Mouse (Mus musculus): Measurements from ENCODE around the gene Teddm1b. TPM values are rescaled to one million over a fixed set of nuclear protein-coding genes. Genes with fewer than 3 reads are reported as not detected.
"Not testable (repeated sequence)": the region's sequence is repeated elsewhere in the genome, so short reads cannot be mapped to it uniquely, and the experiment has no call there.

Teddm1b gene
- polyA plus RNA-seq, 1 experiment from 2014 or later = 0.40 TPM

DNA sequence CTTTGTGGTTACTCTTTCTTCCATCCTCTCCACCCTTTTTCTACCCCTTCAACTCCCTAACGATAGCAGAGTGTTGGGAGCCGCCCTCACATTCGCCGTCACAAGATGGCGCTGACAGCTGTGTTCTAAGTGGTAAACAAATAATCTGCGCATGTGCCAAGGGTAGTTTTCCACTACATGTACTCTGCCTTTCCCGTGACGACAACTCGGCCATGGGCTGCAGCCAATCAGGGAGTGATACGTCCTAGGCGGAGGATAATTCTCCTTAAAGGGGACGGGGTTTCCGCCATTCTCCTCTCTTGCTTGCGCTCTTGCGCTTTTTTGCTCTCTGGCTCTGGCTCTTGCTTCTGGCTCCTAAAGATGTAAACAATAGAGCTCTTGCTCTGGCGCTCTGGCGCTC is 6.2 kb downstream of the Teddm1b start:
- H3K4me3 ChIP-seq (ENCODE audit: low read depth, low read length); H3K36me3 ChIP-seq (ENCODE audit: control insufficient read depth, insufficient read depth, low read length); H3K4me2 ChIP-seq (ENCODE audit: low read depth, low read length, severe bottlenecking); H3K4me1 ChIP-seq (replicated peaks; ENCODE audit: control insufficient read depth, insufficient read depth, low read length); H3K27me3 ChIP-seq (ENCODE audit: control insufficient read depth, insufficient read depth, low read length); ATAC-seq (replicated peaks; ENCODE audit: low FRiP score); H3K9me3 ChIP-seq (ENCODE audit: control insufficient read depth, low read length); H3K27ac ChIP-seq (ENCODE audit: low read depth, low read length); H3K9ac ChIP-seq (ENCODE audit: low read length); DNase-seq (ENCODE audit: low spot score): not testable (repeated sequence)
- WGBS = 95% methylated on average over 17 of the region's 17 CpGs

DNA sequence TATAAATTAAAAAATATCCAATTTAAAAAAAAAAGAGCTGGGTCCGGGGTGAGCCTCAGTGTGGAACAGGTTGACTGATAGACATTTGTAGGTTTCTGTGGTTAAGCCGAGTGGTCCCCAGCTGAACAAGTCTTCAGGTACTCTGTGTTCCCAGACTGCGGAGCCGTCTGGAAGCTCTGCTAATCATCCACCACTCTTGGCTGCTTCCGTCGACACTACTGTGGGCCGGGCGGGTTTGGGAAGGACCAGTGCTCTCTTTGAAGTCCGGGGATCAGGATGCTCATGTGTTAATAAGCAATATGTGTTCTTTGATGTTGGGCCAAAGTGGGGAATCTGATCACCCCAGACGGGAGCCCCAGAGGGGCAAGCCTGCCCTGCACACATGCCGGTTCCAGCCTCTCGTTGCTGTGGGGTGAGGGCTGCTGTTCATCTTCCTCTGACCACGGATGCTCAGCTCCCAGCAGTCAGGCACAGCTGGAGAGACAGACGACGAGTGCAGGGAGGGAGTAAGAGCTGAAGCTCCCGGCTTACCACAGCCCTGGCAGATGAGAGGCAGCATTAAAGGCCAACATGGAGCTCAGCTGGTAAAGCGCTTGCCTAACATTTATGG is 12.0 kb downstream of the Teddm1b start:
- DNase-seq (ENCODE audit: low spot score) (no peak), ATAC-seq (replicated peaks; ENCODE audit: low FRiP score) (no peak)
- Histone ChIP-seq H3K27me3 (ENCODE audit: control insufficient read depth, insufficient read depth, low read length) (no peaks in the 10 kb centered on the region), H3K36me3 (ENCODE audit: control insufficient read depth, insufficient read depth, low read length) (no peaks in the 10 kb centered on the region), H3K4me2 (ENCODE audit: low read depth, low read length, severe bottlenecking) (no peak overlapping the region), H3K9me3 (ENCODE audit: control insufficient read depth, low read length) (no peaks in the 10 kb centered on the region), H3K4me3 (ENCODE audit: low read depth, low read length) (no peak overlapping the region), H3K9ac (ENCODE audit: low read length) (no peak overlapping the region), H3K4me1 (replicated peaks; ENCODE audit: control insufficient read depth, insufficient read depth, low read length) (no peaks in the 10 kb centered on the region), H3K27ac (ENCODE audit: low read depth, low read length) (no peak overlapping the region)
- 52% methylated on average over 17 of the region's 17 CpGs for WGBS

DNA sequence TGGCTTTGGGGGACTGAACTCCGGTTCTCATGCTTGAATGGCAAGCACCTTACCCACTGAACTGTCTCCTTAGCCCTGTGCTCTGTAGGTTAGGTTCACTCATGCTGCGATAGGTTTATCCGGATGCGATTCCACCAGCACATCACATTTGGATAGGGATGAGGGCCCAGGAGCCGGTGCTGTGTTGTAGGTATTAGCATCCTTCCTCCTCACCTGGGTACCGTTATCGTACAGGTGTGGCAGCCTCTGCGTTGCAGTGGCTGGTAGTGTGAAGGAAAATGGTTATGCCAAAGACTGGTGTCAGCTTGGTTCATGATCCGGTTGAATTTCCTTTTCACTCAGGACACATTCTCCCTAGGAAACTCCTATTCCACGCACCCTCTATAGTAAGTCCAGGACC is 16.0 kb downstream of the Teddm1b start:
- no peak overlapping the region for H3K4me2 ChIP-seq (ENCODE audit: low read depth, low read length, severe bottlenecking)
- no peaks in the 10 kb centered on the region for H3K27me3 ChIP-seq (ENCODE audit: control insufficient read depth, insufficient read depth, low read length)
- DNase-seq (ENCODE audit: low spot score) (no peak), ATAC-seq (replicated peaks; ENCODE audit: low FRiP score) (no peak)
- WGBS = 94% methylated on average over 10 of the region's 10 CpGs
- no peak overlapping the region for H3K4me3 ChIP-seq (ENCODE audit: low read depth, low read length)
- no peaks in the 10 kb centered on the region for H3K9me3 ChIP-seq (ENCODE audit: control insufficient read depth, low read length)
- no peak overlapping the region for H3K27ac ChIP-seq (ENCODE audit: low read depth, low read length)
- no peak overlapping the region for H3K9ac ChIP-seq (ENCODE audit: low read length)
- no peaks in the 10 kb centered on the region for H3K4me1 ChIP-seq (replicated peaks; ENCODE audit: control insufficient read depth, insufficient read depth, low read length)
- no peaks in the 10 kb centered on the region for H3K36me3 ChIP-seq (ENCODE audit: control insufficient read depth, insufficient read depth, low read length)

DNA sequence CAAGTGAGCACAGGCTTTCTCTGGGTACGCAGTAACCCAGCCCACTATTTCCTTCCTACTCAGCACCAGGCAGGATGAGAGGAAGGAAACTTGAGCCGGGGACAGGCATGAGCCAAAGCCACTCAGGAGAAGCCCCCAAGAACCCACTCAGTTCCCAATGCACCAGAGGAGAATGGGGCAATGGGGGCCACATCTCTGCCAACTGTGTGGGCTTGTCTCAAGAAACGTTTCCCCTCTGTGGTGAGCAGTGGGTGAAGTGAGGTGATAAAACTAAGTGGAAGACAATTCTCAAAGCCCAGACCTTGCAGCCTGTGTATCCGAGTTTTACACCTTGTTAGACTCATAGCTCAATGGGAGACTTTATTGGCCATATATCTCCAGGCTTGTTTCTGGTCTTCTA is 17.3 kb downstream of the Teddm1b start, which contains the start of gene Teddm1a:
Teddm1a (plus strand) TSS at position 301 of the 400 bp plus-strand sequence.
- Histone ChIP-seq H3K4me3 (ENCODE audit: low read depth, low read length) (no peak within 1 kb of the TSS), H3K27me3 (ENCODE audit: control insufficient read depth, insufficient read depth, low read length) (no peaks in the 10 kb centered on the region), H3K9ac (ENCODE audit: low read length) (no peak within 1 kb of the TSS), H3K9me3 (ENCODE audit: control insufficient read depth, low read length) (no peaks in the 10 kb centered on the region), H3K4me1 (replicated peaks; ENCODE audit: control insufficient read depth, insufficient read depth, low read length) (no peaks in the 10 kb centered on the region), H3K27ac (ENCODE audit: low read depth, low read length) (no peak within 1 kb of the TSS), H3K36me3 (ENCODE audit: control insufficient read depth, insufficient read depth, low read length) (no peaks in the 10 kb centered on the region), H3K4me2 (ENCODE audit: low read depth, low read length, severe bottlenecking) (no peak within 1 kb of the TSS)
- DNase-seq (ENCODE audit: low spot score) = no peak
- 79% methylated on average over 4 of the region's 4 CpGs for WGBS
- ATAC-seq (replicated peaks; ENCODE audit: low FRiP score) = no peak

DNA sequence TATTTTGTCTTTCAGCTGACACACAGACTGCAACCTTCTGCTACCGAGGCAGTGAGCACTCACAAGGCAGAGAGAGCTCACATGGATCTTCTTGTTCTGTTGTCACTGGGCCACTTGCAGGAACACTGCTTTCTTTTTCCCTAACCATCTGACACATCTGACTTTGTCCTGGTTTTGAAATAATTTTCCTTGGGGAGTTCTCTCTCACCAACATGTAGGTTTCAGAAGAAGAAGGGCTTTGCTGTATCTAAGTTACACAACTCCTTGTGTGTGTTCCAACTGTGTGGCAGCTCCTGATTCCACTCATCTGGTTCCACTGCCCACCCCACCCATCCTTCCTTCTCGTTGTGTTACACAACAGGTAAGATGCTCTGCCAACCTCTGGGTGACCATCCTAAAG is 19.6 kb downstream of the Teddm1b start:
- Histone ChIP-seq H3K4me1 (replicated peaks; ENCODE audit: control insufficient read depth, insufficient read depth, low read length) (no peaks in the 10 kb centered on the region), H3K4me2 (ENCODE audit: low read depth, low read length, severe bottlenecking) (no peak overlapping the region), H3K27me3 (ENCODE audit: control insufficient read depth, insufficient read depth, low read length) (no peaks in the 10 kb centered on the region), H3K9ac (ENCODE audit: low read length) (no peak overlapping the region), H3K4me3 (ENCODE audit: low read depth, low read length) (no peak overlapping the region), H3K36me3 (ENCODE audit: control insufficient read depth, insufficient read depth, low read length) (no peaks in the 10 kb centered on the region), H3K9me3 (ENCODE audit: control insufficient read depth, low read length) (no peaks in the 10 kb centered on the region), H3K27ac (ENCODE audit: low read depth, low read length) (no peak overlapping the region)
- DNase-seq (ENCODE audit: low spot score) = no peak
- ATAC-seq (replicated peaks; ENCODE audit: low FRiP score) = no peak
- WGBS = 65% methylated on average over 2 of the region's 2 CpGs

DNA sequence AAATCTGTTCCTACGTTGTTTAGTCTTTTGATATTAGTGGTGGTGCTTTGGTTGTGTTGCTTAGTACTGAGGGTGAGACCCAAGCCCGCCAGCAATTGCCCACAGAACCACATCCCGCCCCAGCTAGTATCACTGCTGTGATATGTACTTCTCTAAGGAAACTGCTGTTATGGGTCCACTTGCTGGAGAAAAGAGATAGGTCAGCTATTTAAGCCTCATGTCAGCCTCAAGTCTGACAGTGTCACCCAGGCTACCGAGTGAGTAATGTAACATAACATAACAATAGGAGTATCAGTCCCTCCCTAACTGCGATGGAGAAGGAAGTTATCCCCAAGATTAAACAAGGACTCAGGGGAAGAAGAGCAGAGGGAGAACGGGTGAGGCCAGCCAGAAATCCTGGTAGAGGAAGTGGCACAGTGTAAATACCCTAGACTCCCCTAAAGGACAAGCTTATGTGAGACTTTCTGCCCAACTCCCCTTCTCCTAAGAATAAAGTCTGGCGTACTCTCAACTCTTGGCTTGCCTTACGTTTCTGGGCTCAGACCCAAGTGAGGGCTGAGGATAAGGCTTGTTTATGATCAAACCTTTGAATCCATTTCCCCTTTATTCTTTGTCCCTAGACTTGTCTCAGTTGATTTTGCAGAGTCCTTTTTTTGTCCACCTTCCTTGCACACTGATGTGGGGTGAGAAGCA is 20.2 kb downstream of the Teddm1b start:
- H3K9ac ChIP-seq (ENCODE audit: low read length) = no peak overlapping the region
- H3K9me3 ChIP-seq (ENCODE audit: control insufficient read depth, low read length) = no peaks in the 10 kb centered on the region
- H3K36me3 ChIP-seq (ENCODE audit: control insufficient read depth, insufficient read depth, low read length) = no peaks in the 10 kb centered on the region
- H3K4me2 ChIP-seq (ENCODE audit: low read depth, low read length, severe bottlenecking) = no peak overlapping the region
- ATAC-seq (replicated peaks; ENCODE audit: low FRiP score) (no peak), DNase-seq (ENCODE audit: low spot score) (no peak)
- whole genome bisulfite sequencing = 71% methylated on average over 8 of the region's 8 CpGs
- H3K4me1 ChIP-seq (replicated peaks; ENCODE audit: control insufficient read depth, insufficient read depth, low read length) = no peaks in the 10 kb centered on the region
- H3K4me3 ChIP-seq (ENCODE audit: low read depth, low read length) = no peak overlapping the region
- no peaks in the 10 kb centered on the region for H3K27me3 ChIP-seq (ENCODE audit: control insufficient read depth, insufficient read depth, low read length)
- no peak overlapping the region for H3K27ac ChIP-seq (ENCODE audit: low read depth, low read length)

DNA sequence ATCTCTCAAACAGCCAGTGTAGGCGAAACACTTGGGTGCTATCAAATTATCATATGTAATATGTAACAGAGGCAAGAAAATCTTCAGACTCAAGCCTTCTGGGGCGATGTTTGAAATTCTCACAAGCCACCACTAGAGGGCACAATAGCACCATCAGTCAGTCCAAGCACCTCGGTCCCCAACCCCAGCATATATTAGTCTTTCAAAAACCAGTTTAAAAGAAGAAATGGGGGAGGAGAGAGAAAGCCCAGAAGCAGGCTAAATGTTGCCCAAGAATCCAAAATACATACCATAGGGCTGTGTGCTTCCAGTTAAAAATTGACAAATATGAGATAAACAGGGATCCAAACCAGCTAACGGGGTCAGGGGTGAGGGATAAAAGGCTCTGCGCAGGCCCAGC is 20.8 kb downstream of the Teddm1b start:
- Histone ChIP-seq H3K9me3 (ENCODE audit: control insufficient read depth, low read length) (no peaks in the 10 kb centered on the region), H3K9ac (ENCODE audit: low read length) (no peak overlapping the region), H3K4me2 (ENCODE audit: low read depth, low read length, severe bottlenecking) (no peak overlapping the region), H3K4me3 (ENCODE audit: low read depth, low read length) (no peak overlapping the region), H3K27ac (ENCODE audit: low read depth, low read length) (no peak overlapping the region), H3K27me3 (ENCODE audit: control insufficient read depth, insufficient read depth, low read length) (no peaks in the 10 kb centered on the region), H3K4me1 (replicated peaks; ENCODE audit: control insufficient read depth, insufficient read depth, low read length) (no peaks in the 10 kb centered on the region), H3K36me3 (ENCODE audit: control insufficient read depth, insufficient read depth, low read length) (no peaks in the 10 kb centered on the region)
- no peak for ATAC-seq (replicated peaks; ENCODE audit: low FRiP score)
- WGBS = 39% methylated on average over 5 of the region's 5 CpGs
- DNase-seq (ENCODE audit: low spot score) = peak; percentile 79

DNA sequence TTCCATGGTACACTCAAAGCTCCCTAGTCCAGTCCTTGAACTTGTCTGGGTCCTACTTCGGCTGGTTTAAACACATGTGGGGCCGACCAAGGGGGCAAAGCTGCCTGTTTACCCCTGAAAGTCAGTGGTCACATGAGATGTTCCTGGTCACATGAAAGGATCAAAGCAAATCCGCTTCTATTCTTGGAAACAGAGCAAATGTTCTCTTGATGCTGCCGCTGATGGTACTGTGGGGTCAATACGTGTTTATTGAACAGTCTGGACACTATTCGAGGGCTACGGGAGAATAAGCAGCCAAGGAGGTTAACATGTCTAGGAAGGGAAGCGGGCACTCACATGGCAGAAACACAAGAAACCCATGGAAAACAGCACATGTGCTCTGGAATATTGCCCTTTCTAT is 23.1 kb downstream of the Teddm1b start:
- H3K36me3 ChIP-seq (ENCODE audit: control insufficient read depth, insufficient read depth, low read length) = no peaks in the 10 kb centered on the region
- H3K27ac ChIP-seq (ENCODE audit: low read depth, low read length) = no peak overlapping the region
- H3K4me2 ChIP-seq (ENCODE audit: low read depth, low read length, severe bottlenecking) = no peak overlapping the region
- DNase-seq (ENCODE audit: low spot score) (no peak), ATAC-seq (replicated peaks; ENCODE audit: low FRiP score) (no peak)
- H3K9ac ChIP-seq (ENCODE audit: low read length) = no peak overlapping the region
- WGBS = 84% methylated on average over 8 of the region's 8 CpGs
- H3K27me3 ChIP-seq (ENCODE audit: control insufficient read depth, insufficient read depth, low read length) = no peaks in the 10 kb centered on the region
- H3K9me3 ChIP-seq (ENCODE audit: control insufficient read depth, low read length) = no peaks in the 10 kb centered on the region
- H3K4me1 ChIP-seq (replicated peaks; ENCODE audit: control insufficient read depth, insufficient read depth, low read length) = peaks cover 4% of the 10 kb centered on the region; the same call in 1 of the 2 replicates
- no peak overlapping the region for H3K4me3 ChIP-seq (ENCODE audit: low read depth, low read length)
